Mouse (Mus musculus) MEL (cell line): Measurements from ENCODE around the gene Dusp5.

ENCODE experiments used
- BHLHE40 ChIP-seq: IDR thresholded peaks from 2 replicates; pipeline ENCODE4 v1.6.1; 2012; ENCODE audit warnings: low read depth, mild to moderate bottlenecking, inconsistent platforms, low read length, improper control_type of control experiment, borderline replicate concordance
- CTCF ChIP-seq, 3 experiments: IDR thresholded peaks in 2 of 3; conservative IDR thresholded peaks in 1 of 3; 2 replicates each; pipeline ENCODE4 v1.5.1; 2011 to 2012; ENCODE audit warnings: low read length in 3 of 3, low read depth in 2 of 3, mild to moderate bottlenecking in 2 of 3, improper control_type of control experiment in 1 of 3, inconsistent platforms in 1 of 3, mixed read lengths in 1 of 3, moderate library complexity in 1 of 3; ENCODE audit not compliant: control insufficient read depth in 1 of 3, insufficient read depth in 1 of 3, poor library complexity in 1 of 3, severe bottlenecking in 1 of 3
- EP300 ChIP-seq, 2 experiments: IDR thresholded peaks; 2 replicates each; pipeline ENCODE4 v1.6.1; 2011; ENCODE audit warnings: improper control_type of control experiment in 2 of 2, low read length in 2 of 2, low read depth in 1 of 2, mild to moderate bottlenecking in 1 of 2
- HCFC1 ChIP-seq: IDR thresholded peaks from 2 replicates; pipeline ENCODE4 v1.6.1; 2012; ENCODE audit warnings: low read depth, mild to moderate bottlenecking, inconsistent platforms, low read length, improper control_type of control experiment, moderate library complexity
- JUND ChIP-seq: IDR thresholded peaks from 2 replicates; pipeline ENCODE4 v1.6.1; 2011; ENCODE audit warnings: low read depth, mild to moderate bottlenecking, improper control_type of control experiment, low read length
- MAX ChIP-seq: IDR thresholded peaks from 2 replicates; pipeline ENCODE4 v1.6.1; 2011; ENCODE audit warnings: low read length, improper control_type of control experiment
- MEF2A ChIP-seq: IDR thresholded peaks from 2 replicates; pipeline ENCODE4 v1.6.1; 2014; ENCODE audit warnings: low read depth, mild to moderate bottlenecking, inconsistent platforms, low read length, improper control_type of control experiment; ENCODE audit not compliant: poor library complexity, insufficient replicate concordance, severe bottlenecking; ENCODE audit errors: extremely low read depth
- POLR2A ChIP-seq, 2 experiments: IDR thresholded peaks; 2 replicates each; pipeline ENCODE4 v1.6.1; 2011 to 2012; ENCODE audit warnings: low read length in 2 of 2, mild to moderate bottlenecking in 2 of 2, control low read depth in 1 of 2, improper control_type of control experiment in 1 of 2, low read depth in 1 of 2, moderate library complexity in 1 of 2; ENCODE audit not compliant: control insufficient read depth in 1 of 2, insufficient read depth in 1 of 2, poor library complexity in 1 of 2
- SIN3A ChIP-seq: IDR thresholded peaks from 2 replicates; pipeline ENCODE4 v1.6.1; 2012; ENCODE audit warnings: low read length, improper control_type of control experiment, inconsistent platforms
- SMC3 ChIP-seq: IDR thresholded peaks from 2 replicates; pipeline ENCODE4 v1.6.1; 2011; ENCODE audit warnings: low read depth, low read length, improper control_type of control experiment
- TAL1 ChIP-seq: IDR thresholded peaks from 2 replicates; pipeline ENCODE4 v1.6.1; 2012; ENCODE audit warnings: mild to moderate bottlenecking, inconsistent platforms, low read length, moderate library complexity, mixed read lengths

DNA sequence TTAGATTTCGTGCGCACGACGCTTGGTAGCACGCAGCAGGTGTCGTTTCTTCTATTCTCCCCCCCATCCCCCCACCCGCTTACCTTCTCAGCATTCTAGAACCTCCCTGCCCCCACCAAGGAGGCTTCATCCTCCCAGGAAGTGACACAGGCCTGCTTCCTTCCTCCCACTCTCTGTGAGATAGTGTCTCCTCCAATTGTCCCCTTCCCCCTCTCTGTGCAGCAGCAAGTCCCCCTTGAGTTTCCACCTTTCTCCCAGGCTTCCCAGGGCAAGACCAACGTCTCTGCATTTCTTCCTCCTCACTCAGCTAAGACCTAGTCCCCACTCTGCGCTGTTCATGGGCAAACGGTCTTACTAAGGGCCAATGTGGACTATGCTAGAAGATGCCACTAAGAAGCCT lies 8.9 kb upstream of the Dusp5 start:
- TF ChIP-seq POLR2A (IDR thresholded peaks at IDR 0.05; ENCODE audit: control insufficient read depth in 1 of 2, insufficient read depth in 1 of 2, low read depth in 1 of 2, low read length in 2 of 2, poor library complexity in 1 of 2) (peak; percentile 57 to 66; a peak in 3 of 4 replicates), BHLHE40 (no peak), EP300 (IDR thresholded peaks at IDR 0.05; ENCODE audit: low read depth in 1 of 2, low read length in 2 of 2) (no peak; a peak in 2 of 4 replicates), HCFC1 (peak; percentile 79), TAL1 (no peak), SMC3 (no peak), CTCF (IDR thresholded peaks at IDR 0.05 in 2 of 3, conservative IDR thresholded peaks at IDR 0.05 in 1 of 3; ENCODE audit: control insufficient read depth in 1 of 3, insufficient read depth in 1 of 3, low read depth in 2 of 3, low read length in 3 of 3, poor library complexity in 1 of 3, severe bottlenecking in 1 of 3) (no peak), JUND (no peak), SIN3A (peak; percentile 29; the same call in 1 of the 2 replicates), MEF2A (no peak), MAX (no peak)
